Mouse (Mus musculus): ENCODE results near the gene Gpr176. TPM values are rescaled to one million over a fixed set of nuclear protein-coding genes. Genes with fewer than 3 reads are reported as not detected.

Gpr176 gene
- polyA plus RNA-seq, 1 experiment from 2014 or later, result 0.08 TPM

GRCm38 (mm10) chr2:118235614-118236013 lies 137.6 kb downstream of the Gpr176 start:
- DNase-seq (ENCODE audit: low spot score) (no peak), ATAC-seq (ENCODE audit: insufficient number of reproducible peaks, low FRiP score, low TSS enrichment, low read depth) (no peak)
- H3K4me3 ChIP-seq (ENCODE audit: low read depth, low read length), result no peak overlapping the region
- peaks cover 6% of the 10 kb centered on the region for H3K4me1 ChIP-seq (ENCODE audit: control insufficient read depth, insufficient read depth, low read length)
- no peak overlapping the region for H3K9ac ChIP-seq (ENCODE audit: low read length)
- H3K27me3 ChIP-seq (ENCODE audit: control insufficient read depth, insufficient read depth, low read length), result no peaks in the 10 kb centered on the region
- no peak overlapping the region for H3K4me2 ChIP-seq (ENCODE audit: low read depth, severe bottlenecking)
- H3K9me3 ChIP-seq (ENCODE audit: control insufficient read depth, low read length), result no peaks in the 10 kb centered on the region
- no peaks in the 10 kb centered on the region for H3K36me3 ChIP-seq (ENCODE audit: control insufficient read depth, insufficient read depth, low read length)
- 71% methylated on average over 3 of the region's 3 CpGs for WGBS
- H3K27ac ChIP-seq (replicated peaks; ENCODE audit: low read depth, low read length), result no peak overlapping the region

- no peak for DNase-seq (ENCODE audit: low spot score)
- Histone ChIP-seq H3K9me3 (ENCODE audit: control insufficient read depth, low read length) (no peaks in the 10 kb centered on the region), H3K36me3 (ENCODE audit: control insufficient read depth, insufficient read depth, low read length) (no peaks in the 10 kb centered on the region), H3K4me2 (ENCODE audit: low read depth, severe bottlenecking) (no peak overlapping the region), H3K4me1 (ENCODE audit: control insufficient read depth, insufficient read depth, low read length) (no peaks in the 10 kb centered on the region), H3K27me3 (ENCODE audit: control insufficient read depth, insufficient read depth, low read length) (no peaks in the 10 kb centered on the region), H3K27ac (replicated peaks; ENCODE audit: low read depth, low read length) (no peak overlapping the region), H3K4me3 (ENCODE audit: low read depth, low read length) (no peak overlapping the region), H3K9ac (ENCODE audit: low read length) (no peak overlapping the region)
- WGBS, result 40% methylated on average over 3 of the region's 3 CpGs
- no peak for ATAC-seq (ENCODE audit: insufficient number of reproducible peaks, low FRiP score, low TSS enrichment, low read depth)
These were observed 142.7 kb downstream of the Gpr176 start for GRCm38 (mm10) chr2:118230544-118230943.

- Histone ChIP-seq H3K9ac (ENCODE audit: low read length) (no peak overlapping the region), H3K36me3 (ENCODE audit: control insufficient read depth, insufficient read depth, low read length) (no peaks in the 10 kb centered on the region), H3K27ac (replicated peaks; ENCODE audit: low read depth, low read length) (no peak overlapping the region), H3K4me3 (ENCODE audit: low read depth, low read length) (no peak overlapping the region), H3K9me3 (ENCODE audit: control insufficient read depth, low read length) (no peaks in the 10 kb centered on the region), H3K4me2 (ENCODE audit: low read depth, severe bottlenecking) (no peak overlapping the region), H3K27me3 (ENCODE audit: control insufficient read depth, insufficient read depth, low read length) (no peaks in the 10 kb centered on the region), H3K4me1 (ENCODE audit: control insufficient read depth, insufficient read depth, low read length) (no peaks in the 10 kb centered on the region)
- ATAC-seq (ENCODE audit: insufficient number of reproducible peaks, low FRiP score, low TSS enrichment, low read depth) (no peak), DNase-seq (ENCODE audit: low spot score) (no peak)
- 95% methylated on average over 4 of the region's 4 CpGs for WGBS
These were observed 144.6 kb downstream of the Gpr176 start for GRCm38 (mm10) chr2:118228486-118229079.

Small RNAs within 50 kb of the gene (microRNA-seq; reads per million reads assigned to microRNA genes)
- gene Gm22800, result not detected

Other genes with a start within 250 kb of the Gpr176 start
- gene Fsip1, start 116.5 kb downstream of the Gpr176 start, polyA plus RNA-seq (2014; fragmentation: Nextera tagmentation; extraction: Ambion mirVana), result 1.0 and 1.2 TPM in 2 replicates
- gene Eif2ak4, start 15.2 kb upstream of the Gpr176 start, polyA plus RNA-seq (2014; fragmentation: Nextera tagmentation; extraction: Ambion mirVana), result 13.0 and 17.2 TPM in 2 replicates
- gene Srp14, start 106.3 kb upstream of the Gpr176 start, polyA plus RNA-seq (2014; fragmentation: Nextera tagmentation; extraction: Ambion mirVana), result 231 TPM in 2 replicates
- gene Bmf, start 176.3 kb upstream of the Gpr176 start, polyA plus RNA-seq (2014; fragmentation: Nextera tagmentation; extraction: Ambion mirVana), result 3.8 and 7.5 TPM in 2 replicates
- 145 and 155 TPM in 2 replicates for gene Bub1b, start 224.8 kb upstream of the Gpr176 start, polyA plus RNA-seq (2014; fragmentation: Nextera tagmentation; extraction: Ambion mirVana)